Mouse (Mus musculus) myocyte (in vitro differentiated cells): ENCODE measurements around the gene Brip1. TPM values are rescaled to one million over a fixed set of nuclear protein-coding genes. Genes with fewer than 3 reads are reported as not detected.

Experiments
- H3K27me3 ChIP-seq: one replicate; pipeline ENCODE4 v1.6.1; 2011; ENCODE audit not compliant: control insufficient read depth, insufficient read depth, insufficient read length
- H3K36me3 ChIP-seq: one replicate; pipeline ENCODE4 v1.6.1; 2011; ENCODE audit not compliant: control insufficient read depth, insufficient read depth
- H3K4me2 ChIP-seq: one replicate; pipeline ENCODE4 v1.6.1; 2011; ENCODE audit warnings: low read depth, control low read depth
- H3K4me3 ChIP-seq: one replicate; pipeline ENCODE4 v1.5.1; 2011; ENCODE audit warnings: mild to moderate bottlenecking, control low read depth, moderate library complexity
- H3K79me2 ChIP-seq: one replicate; pipeline ENCODE4 v1.6.1; 2011; ENCODE audit not compliant: control insufficient read depth, insufficient read depth
- H3ac ChIP-seq: one replicate; pipeline ENCODE4 v1.6.1; 2011; ENCODE audit not compliant: control insufficient read depth, insufficient read length
- CEBPB ChIP-seq: IDR thresholded peaks from 2 replicates; pipeline ENCODE4 v1.6.1; 2011; ENCODE audit warnings: mild to moderate bottlenecking, moderate library complexity; ENCODE audit not compliant: poor library complexity, insufficient read depth, severe bottlenecking
- E2F4 ChIP-seq: IDR thresholded peaks from one replicate; pipeline ENCODE4 v1.6.1; 2011; ENCODE audit warnings: mild to moderate bottlenecking, control low read depth, moderate library complexity; ENCODE audit not compliant: insufficient read depth
- MAX ChIP-seq: IDR thresholded peaks from one replicate; pipeline ENCODE4 v1.6.1; 2011; ENCODE audit warnings: low read depth, mild to moderate bottlenecking, control low read depth
- MYOD1 ChIP-seq, 3 experiments: IDR thresholded peaks; one replicate each; pipeline ENCODE4 v1.6.1; 2011; ENCODE audit warnings: control low read depth in 2 of 3, low read depth in 2 of 3, mild to moderate bottlenecking in 2 of 3, moderate library complexity in 1 of 3; ENCODE audit not compliant: insufficient read length in 2 of 3, control insufficient read depth in 1 of 3
- MYOG ChIP-seq, 3 experiments: IDR thresholded peaks; one replicate each; pipeline ENCODE4 v1.6.1; 2011; ENCODE audit warnings: control low read depth in 2 of 3, low read depth in 2 of 3, mild to moderate bottlenecking in 2 of 3; ENCODE audit not compliant: insufficient read length in 2 of 3, control insufficient read depth in 1 of 3, insufficient read depth in 1 of 3
- POLR2A ChIP-seq: IDR thresholded peaks from one replicate; pipeline ENCODE4 v1.6.1; 2011; ENCODE audit warnings: low read depth, mild to moderate bottlenecking, control low read depth, moderate library complexity; ENCODE audit not compliant: insufficient read length
- POLR2AphosphoS2 ChIP-seq: IDR thresholded peaks from one replicate; pipeline ENCODE4 v1.6.1; 2011; ENCODE audit warnings: low read depth, control low read depth; ENCODE audit not compliant: insufficient read length
- REST ChIP-seq: IDR thresholded peaks from one replicate; pipeline ENCODE4 v1.6.1; 2011; ENCODE audit warnings: mild to moderate bottlenecking, control low read depth, moderate library complexity; ENCODE audit not compliant: insufficient read depth, insufficient read length
- SRF ChIP-seq: IDR thresholded peaks from one replicate; pipeline ENCODE4 v1.6.1; 2011; ENCODE audit warnings: low read depth; ENCODE audit not compliant: control insufficient read depth, insufficient read length
- TCF12 ChIP-seq: IDR thresholded peaks from one replicate; pipeline ENCODE4 v1.6.1; 2011; ENCODE audit warnings: mild to moderate bottlenecking, control low read depth; ENCODE audit not compliant: poor library complexity, insufficient read depth, severe bottlenecking
- TCF3 ChIP-seq: IDR thresholded peaks from one replicate; pipeline ENCODE4 v1.6.1; 2011; ENCODE audit warnings: low read depth, control low read depth; ENCODE audit not compliant: insufficient read length
- USF1 ChIP-seq: IDR thresholded peaks from one replicate; pipeline ENCODE4 v1.6.1; 2011; ENCODE audit warnings: low read depth, mild to moderate bottlenecking, control low read depth, moderate library complexity
- polyA plus RNA-seq: library from polyadenylated mRNA; unstranded; fragments of >200 nt; fragmentation: generic; extraction: Trizol; gene quantifications from one replicate; pipeline ENCODE4 v1.2.1, GENCODE M21; 2012; ENCODE audit warnings: missing spikeins

The Brip1 gene
- polyA plus RNA-seq, 1 experiment: 0.53 TPM

GRCm38 (mm10) chr11:86088815-86089214 is 112.2 kb downstream of the Brip1 start:
- Histone ChIP-seq H3K4me2 (no peak overlapping the region), H3K79me2 (no peaks in the 10 kb centered on the region), H3K36me3 (no peaks in the 10 kb centered on the region), H3ac (no peak overlapping the region), H3K4me3 (no peak overlapping the region), H3K27me3 (no peaks in the 10 kb centered on the region)
- no peak for TF ChIP-seq MYOG (IDR thresholded peaks at IDR 0.05; ENCODE audit: control insufficient read depth in 1 of 3, insufficient read depth in 1 of 3, insufficient read length in 2 of 3, low read depth in 2 of 3)
- TF ChIP-seq POLR2A: no peak
- TF ChIP-seq USF1: no peak
- TF ChIP-seq MYOD1 (IDR thresholded peaks at IDR 0.05; ENCODE audit: control insufficient read depth in 1 of 3, insufficient read length in 2 of 3, low read depth in 2 of 3): no peak
- TF ChIP-seq POLR2AphosphoS2: no peak
- TF ChIP-seq REST: no peak
- TF ChIP-seq CEBPB: no peak
- TF ChIP-seq TCF3: no peak
- no peak for TF ChIP-seq TCF12
- TF ChIP-seq MAX: no peak
- no peak for TF ChIP-seq E2F4
- no peak for TF ChIP-seq SRF

- H3ac ChIP-seq: no peak overlapping the region
- no peaks in the 10 kb centered on the region for H3K27me3 ChIP-seq
- no peaks in the 10 kb centered on the region for H3K79me2 ChIP-seq
- no peaks in the 10 kb centered on the region for H3K36me3 ChIP-seq
- H3K4me3 ChIP-seq: no peak overlapping the region
- no peak overlapping the region for H3K4me2 ChIP-seq
- TF ChIP-seq POLR2A (no peak), SRF (no peak), POLR2AphosphoS2 (no peak), E2F4 (no peak), TCF3 (no peak), USF1 (no peak), MYOG (IDR thresholded peaks at IDR 0.05; ENCODE audit: control insufficient read depth in 1 of 3, insufficient read depth in 1 of 3, insufficient read length in 2 of 3, low read depth in 2 of 3) (no peak), MYOD1 (IDR thresholded peaks at IDR 0.05; ENCODE audit: control insufficient read depth in 1 of 3, insufficient read length in 2 of 3, low read depth in 2 of 3) (no peak), MAX (no peak), CEBPB (no peak), TCF12 (no peak), REST (no peak)
These were observed 116.5 kb downstream of the Brip1 start for GRCm38 (mm10) chr11:86084522-86084921.

- Histone ChIP-seq H3K4me2 (no peak overlapping the region), H3K4me3 (no peak overlapping the region), H3ac (no peak overlapping the region), H3K36me3 (peaks cover 5% of the 10 kb centered on the region), H3K27me3 (no peaks in the 10 kb centered on the region), H3K79me2 (no peaks in the 10 kb centered on the region)
- TF ChIP-seq MAX: no peak
- no peak for TF ChIP-seq TCF3
- no peak for TF ChIP-seq E2F4
- no peak for TF ChIP-seq CEBPB
- TF ChIP-seq MYOG (IDR thresholded peaks at IDR 0.05; ENCODE audit: control insufficient read depth in 1 of 3, insufficient read depth in 1 of 3, insufficient read length in 2 of 3, low read depth in 2 of 3): no peak
- no peak for TF ChIP-seq USF1
- TF ChIP-seq POLR2AphosphoS2: no peak
- TF ChIP-seq REST: no peak
- no peak for TF ChIP-seq POLR2A
- TF ChIP-seq SRF: no peak
- TF ChIP-seq MYOD1 (IDR thresholded peaks at IDR 0.05; ENCODE audit: control insufficient read depth in 1 of 3, insufficient read length in 2 of 3, low read depth in 2 of 3): no peak
These were observed 123.0 kb downstream of the Brip1 start for GRCm38 (mm10) chr11:86078025-86078424.

- H3K4me3 ChIP-seq: no peak overlapping the region
- H3K79me2 ChIP-seq: no peaks in the 10 kb centered on the region
- no peaks in the 10 kb centered on the region for H3K27me3 ChIP-seq
- TF ChIP-seq USF1 (no peak), POLR2AphosphoS2 (no peak), TCF12 (no peak), SRF (no peak), E2F4 (no peak), MAX (no peak), REST (no peak), TCF3 (no peak), MYOD1 (IDR thresholded peaks at IDR 0.05; ENCODE audit: control insufficient read depth in 1 of 3, insufficient read length in 2 of 3, low read depth in 2 of 3) (no peak), POLR2A (no peak), CEBPB (no peak), MYOG (IDR thresholded peaks at IDR 0.05; ENCODE audit: control insufficient read depth in 1 of 3, insufficient read depth in 1 of 3, insufficient read length in 2 of 3, low read depth in 2 of 3) (no peak)
- no peak overlapping the region for H3K4me2 ChIP-seq
- H3K36me3 ChIP-seq: peaks cover 5% of the 10 kb centered on the region
- H3ac ChIP-seq: no peak overlapping the region
These were observed 124.0 kb downstream of the Brip1 start for GRCm38 (mm10) chr11:86076966-86077365.

GRCm38 (mm10) chr11:86076403-86076802 is 124.6 kb downstream of the Brip1 start:
- H3K4me2 ChIP-seq: no peak overlapping the region
- TF ChIP-seq USF1 (no peak), POLR2AphosphoS2 (no peak), TCF12 (no peak), REST (no peak), MAX (no peak), TCF3 (no peak), E2F4 (no peak), POLR2A (no peak), MYOG (IDR thresholded peaks at IDR 0.05; ENCODE audit: control insufficient read depth in 1 of 3, insufficient read depth in 1 of 3, insufficient read length in 2 of 3, low read depth in 2 of 3) (no peak), SRF (no peak), MYOD1 (IDR thresholded peaks at IDR 0.05; ENCODE audit: control insufficient read depth in 1 of 3, insufficient read length in 2 of 3, low read depth in 2 of 3) (no peak), CEBPB (no peak)
- H3K79me2 ChIP-seq: no peaks in the 10 kb centered on the region
- H3K27me3 ChIP-seq: no peaks in the 10 kb centered on the region
- no peak overlapping the region for H3K4me3 ChIP-seq
- H3ac ChIP-seq: no peak overlapping the region
- H3K36me3 ChIP-seq: peaks cover 5% of the 10 kb centered on the region
